Mouse (Mus musculus) intestine, postnatal 0 days (tissue): ENCODE data around the gene Hdac11. TPM values are rescaled to one million over a fixed set of nuclear protein-coding genes. Genes with fewer than 3 reads are reported as not detected.

ENCODE experiments used
- ATAC-seq: fragments of 200-750 bp; cut with Nextera tagmentation; 2 replicates; pipeline ENCODE4 v1.8.0; 2017; ENCODE audit warnings: mild to moderate bottlenecking, moderate TSS enrichment, moderate library complexity
- H3K27ac ChIP-seq: fragments of 300-500 bp; sonication (generic); 2 replicates; pipeline ENCODE4 v1.5.1; 2014; ENCODE audit warnings: mild to moderate bottlenecking, low read depth, low read length, moderate library complexity
- H3K27me3 ChIP-seq: fragments of 300-500 bp; sonication (generic); replicated peaks from 2 replicates; pipeline ENCODE4 v1.6.1; 2014; ENCODE audit warnings: low read length, mixed read lengths; ENCODE audit not compliant: control insufficient read depth, insufficient read depth
- H3K36me3 ChIP-seq: fragments of 300-500 bp; sonication (generic); 2 replicates; pipeline ENCODE4 v1.6.1; 2014; ENCODE audit warnings: mild to moderate bottlenecking, moderate library complexity; ENCODE audit not compliant: control insufficient read depth, insufficient read depth
- H3K4me1 ChIP-seq: fragments of 300-500 bp; sonication (generic); replicated peaks from 2 replicates; pipeline ENCODE4 v1.6.1; 2014; ENCODE audit warnings: antibody characterized with exemption, low read length, mixed read lengths; ENCODE audit not compliant: control insufficient read depth, insufficient read depth
- H3K4me2 ChIP-seq: fragments of 300-500 bp; sonication (generic); replicated peaks from 2 replicates; pipeline ENCODE4 v1.6.1; 2014; ENCODE audit warnings: low read depth, mild to moderate bottlenecking, moderate library complexity
- H3K4me3 ChIP-seq: fragments of 300-500 bp; sonication (generic); 2 replicates; pipeline ENCODE4 v1.5.1; 2014; ENCODE audit warnings: low read depth, low read length
- H3K9ac ChIP-seq: fragments of 300-500 bp; sonication (generic); 2 replicates; pipeline ENCODE4 v1.6.1; 2014; ENCODE audit warnings: mild to moderate bottlenecking, low read depth, low read length
- H3K9me3 ChIP-seq: fragments of 300-500 bp; sonication (generic); 2 replicates; pipeline ENCODE4 v1.6.1; 2016; ENCODE audit warnings: mixed run types; ENCODE audit not compliant: control insufficient read depth
- CTCF ChIP-seq: sonication (generic); IDR thresholded peaks from 2 replicates; pipeline ENCODE4 v1.5.1; 2016; ENCODE audit warnings: low read depth, mild to moderate bottlenecking, control low read depth, antibody characterized with exemption, moderate library complexity
- WGBS: fragments of 180-500 bp; shearing (Covaris S2); extraction: QIAGEN DNeasy Blood & Tissue Kit; methylation state at CpG from one replicate; pipeline ENCODE4 v1.1.7; 2014; 5-methylcytosine and 5-hydroxymethylcytosine counted together
- polyA plus RNA-seq: library from polyadenylated mRNA; unstranded; fragments of >200 nt; fragmentation: Nextera tagmentation; extraction: Ambion mirVana; gene quantifications from 2 replicates; pipeline ENCODE4 v1.2.1, GENCODE M21; 2015

Gene Hdac11
- polyA plus RNA-seq, 1 experiment from 2014 or later: 4.8 TPM

GRCm38 (mm10) chr6:91156062-91156461 is 403 bp upstream of the Hdac11 start:
- TF ChIP-seq CTCF: no peak
- Histone ChIP-seq H3K27me3 (0 out of 2 replicates have a peak, but pooled peaks cover 4% of the 10 kb centered on the region), H3K9me3 (no peaks in the 10 kb centered on the region), H3K4me2 (peak overlapping the region; percentile 92), H3K27ac (no peak overlapping the region), H3K4me1 (peaks cover 13% of the 10 kb centered on the region; the same call in 1 of the 2 replicates), H3K36me3 (no peaks in the 10 kb centered on the region; the same call in 1 of the 2 replicates), H3K4me3 (peak overlapping the region; percentile 65), H3K9ac (no peak overlapping the region)
- no peak for ATAC-seq
- 19% methylated on average over 4 of the region's 4 CpGs for WGBS

DNA sequence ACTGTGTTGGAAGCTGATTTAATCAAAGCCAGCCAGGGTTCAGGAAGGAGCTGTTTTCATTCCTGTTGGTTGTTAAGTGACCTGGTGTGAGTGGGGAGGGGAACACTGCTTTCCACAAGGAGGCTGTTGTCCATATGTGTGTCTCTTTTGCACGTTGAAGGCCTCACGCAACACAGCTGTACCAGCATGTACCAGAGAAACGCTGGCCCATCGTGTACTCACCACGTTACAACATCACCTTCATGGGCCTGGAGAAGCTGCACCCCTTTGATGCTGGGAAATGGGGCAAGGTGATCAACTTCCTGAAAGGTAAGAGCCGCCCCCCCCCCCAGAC is 739 bp downstream of the Hdac11 start:
- Histone ChIP-seq H3K36me3 (no peaks in the 10 kb centered on the region; the same call in 1 of the 2 replicates), H3K9me3 (no peaks in the 10 kb centered on the region), H3K9ac (peak overlapping the region; percentile 54; the same call in 1 of the 2 replicates), H3K27me3 (0 out of 2 replicates have a peak, but pooled peaks cover 4% of the 10 kb centered on the region), H3K27ac (peak overlapping the region; percentile 31; the same call in 1 of the 2 replicates), H3K4me1 (peaks cover 13% of the 10 kb centered on the region; the same call in 1 of the 2 replicates), H3K4me3 (peak overlapping the region; percentile 65), H3K4me2 (peak overlapping the region; percentile 92)
- no peak for TF ChIP-seq CTCF
- 30% methylated on average over 5 of the region's 6 CpGs for WGBS
- ATAC-seq: no peak

- ATAC-seq: no peak
- Histone ChIP-seq H3K4me1 (0 out of 2 replicates have a peak, but pooled peaks cover 9% of the 10 kb centered on the region), H3K4me2 (no peak overlapping the region), H3K9ac (no peak overlapping the region), H3K36me3 (no peaks in the 10 kb centered on the region), H3K27me3 (no peaks in the 10 kb centered on the region), H3K27ac (no peak overlapping the region), H3K4me3 (no peak overlapping the region), H3K9me3 (no peaks in the 10 kb centered on the region)
- TF ChIP-seq CTCF: no peak
- 83% methylated on average over 9 of the region's 9 CpGs for WGBS
Observed at GRCm38 (mm10) chr6:91159047-91159446, 2.6 kb downstream of the Hdac11 start.

- H3K9ac ChIP-seq: no peak overlapping the region
Observed at GRCm38 (mm10) chr6:91160399-91160798, 3.9 kb downstream of the Hdac11 start.

GRCm38 (mm10) chr6:91160976-91161375 is 4.5 kb downstream of the Hdac11 start:
- no peak overlapping the region for H3K4me3 ChIP-seq
- no peak overlapping the region for H3K27ac ChIP-seq
- H3K36me3 ChIP-seq: no peaks in the 10 kb centered on the region
- H3K4me1 ChIP-seq: 0 out of 2 replicates have a peak, but pooled peaks cover 7% of the 10 kb centered on the region
- 74% methylated on average over 2 of the region's 2 CpGs for WGBS
- H3K9me3 ChIP-seq: no peaks in the 10 kb centered on the region
- ATAC-seq: no peak
- no peak for TF ChIP-seq CTCF
- H3K9ac ChIP-seq: no peak overlapping the region
- no peak overlapping the region for H3K4me2 ChIP-seq
- H3K27me3 ChIP-seq: no peaks in the 10 kb centered on the region

More at GRCm38 (mm10) chr6:91160399-91160798, 3.9 kb downstream of the Hdac11 start:
- H3K9me3 ChIP-seq: no peaks in the 10 kb centered on the region
- ATAC-seq: no peak
- H3K36me3 ChIP-seq: no peaks in the 10 kb centered on the region
- no peak overlapping the region for H3K27ac ChIP-seq
- WGBS: 57% methylated on average over 3 of the region's 3 CpGs
- H3K27me3 ChIP-seq: no peaks in the 10 kb centered on the region
- H3K4me1 ChIP-seq: 0 out of 2 replicates have a peak, but pooled peaks cover 9% of the 10 kb centered on the region
- H3K4me3 ChIP-seq: no peak overlapping the region
- H3K4me2 ChIP-seq: no peak overlapping the region
- TF ChIP-seq CTCF: no peak

- Histone ChIP-seq H3K36me3 (no peaks in the 10 kb centered on the region), H3K4me3 (no peak overlapping the region), H3K9ac (no peak overlapping the region), H3K4me2 (no peak overlapping the region), H3K9me3 (no peaks in the 10 kb centered on the region), H3K4me1 (0 out of 2 replicates have a peak, but pooled peaks cover 3% of the 10 kb centered on the region), H3K27ac (no peak overlapping the region), H3K27me3 (no peaks in the 10 kb centered on the region)
- no peak for TF ChIP-seq CTCF
- WGBS: 79% methylated on average over 6 of the region's 6 CpGs
- ATAC-seq: no peak
Observed at GRCm38 (mm10) chr6:91161506-91162235, 5.2 kb downstream of the Hdac11 start.
